Mouse (Mus musculus): ENCODE results near the gene Mmadhc.

DNA sequence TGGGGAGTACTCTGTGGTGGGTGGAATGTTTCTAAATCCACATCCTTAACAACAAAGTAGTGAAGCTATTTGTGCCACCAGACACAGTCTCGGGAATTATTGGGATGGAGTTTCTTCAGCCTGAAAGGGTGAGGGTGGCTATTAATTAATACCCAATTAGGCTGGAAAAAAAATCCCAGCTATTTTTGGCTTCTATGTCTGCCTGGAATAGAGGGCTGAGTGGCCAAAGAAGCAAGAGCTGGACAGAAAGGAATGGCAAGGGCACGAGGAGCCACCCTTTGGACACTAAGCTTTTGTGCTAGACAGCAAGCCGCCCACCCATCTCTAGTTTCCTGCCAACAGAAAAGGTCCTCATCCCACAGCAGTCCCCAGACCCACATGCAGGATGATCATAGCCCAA is 48.0 kb downstream of the Mmadhc start:
- no peak for TF ChIP-seq CTCF (IDR thresholded peaks at IDR 0.05; ENCODE audit: borderline replicate concordance, insufficient read depth, low read length)
- no peak for TF ChIP-seq POLR2A (IDR thresholded peaks at IDR 0.05; ENCODE audit: low read depth, low read length)
